Mouse (Mus musculus): Measurements from ENCODE around the gene Dhx35.

- TF ChIP-seq EP300 (optimal IDR thresholded peaks at IDR 0.05) (no peak), CTCF (IDR thresholded peaks at IDR 0.05; ENCODE audit: low read depth) (no peak)
Measured at GRCm38 (mm10) chr2:158891319-158891718, 96.7 kb downstream of the Dhx35 start.

Measured in stomach, postnatal 0 days (tissue).